Mouse (Mus musculus): ENCODE data around the gene Lenep. TPM values are rescaled to one million over a fixed set of nuclear protein-coding genes. Genes with fewer than 3 reads are reported as not detected.
A peak's percentile ranks its signal among the peaks of the same experiment; 100 is the strongest.
"Not testable (repeated sequence)": the region's sequence is repeated elsewhere in the genome, so short reads cannot be mapped to it uniquely, and the experiment has no call there.

Lenep gene
- polyA plus RNA-seq, 1 experiment from 2014 or later: 0.16 TPM

GRCm38 (mm10) chr3:89436176-89437113, 33.9 kb upstream of the Lenep start, which contains the start of gene Pbxip1:
Gene Pbxip1 (plus strand): TSS chr3:89436706.
- Histone ChIP-seq H3K27me3 (ENCODE audit: insufficient read depth, low read length) (no peaks in the 10 kb centered on the region), H3K9me3 (replicated peaks; ENCODE audit: low read length) (no peaks in the 10 kb centered on the region), H3K4me1 (replicated peaks; ENCODE audit: insufficient read depth, low read length) (peaks cover 9% of the 10 kb centered on the region), H3K27ac (peak within 1 kb of the TSS; percentile 87), H3K9ac (ENCODE audit: low read depth, low read length) (peak within 1 kb of the TSS; percentile 59), H3K4me3 (replicated peaks; ENCODE audit: low read depth, low read length) (peak within 1 kb of the TSS; percentile 47), H3K36me3 (ENCODE audit: insufficient read depth, low read length) (peaks cover 17% of the 10 kb centered on the region), H3K4me2 (ENCODE audit: low read length) (peak within 1 kb of the TSS; percentile 77)
- DNase-seq (ENCODE audit: low spot score) (peak; percentile 93), ATAC-seq (replicated peaks; ENCODE audit: low FRiP score, low read depth) (peak; percentile 81)
- no peak for TF ChIP-seq CTCF (IDR thresholded peaks at IDR 0.05; ENCODE audit: low read depth)
- 5% methylated on average over 16 of the region's 16 CpGs for WGBS

GRCm38 (mm10) chr3:89435041-89435440, 32.4 kb upstream of the Lenep start:
- Histone ChIP-seq H3K27me3 (ENCODE audit: insufficient read depth, low read length) (no peaks in the 10 kb centered on the region), H3K27ac (no peak overlapping the region), H3K4me1 (replicated peaks; ENCODE audit: insufficient read depth, low read length) (peaks cover 13% of the 10 kb centered on the region), H3K36me3 (ENCODE audit: insufficient read depth, low read length) (peaks cover 17% of the 10 kb centered on the region), H3K4me2 (ENCODE audit: low read length) (no peak overlapping the region), H3K4me3 (replicated peaks; ENCODE audit: low read depth, low read length) (no peak overlapping the region), H3K9me3 (replicated peaks; ENCODE audit: low read length) (no peaks in the 10 kb centered on the region), H3K9ac (ENCODE audit: low read depth, low read length) (no peak overlapping the region)
- TF ChIP-seq CTCF (IDR thresholded peaks at IDR 0.05; ENCODE audit: low read depth): no peak
- 72% methylated on average over 7 of the region's 7 CpGs for WGBS
- DNase-seq (ENCODE audit: low spot score): no peak
- no peak for ATAC-seq (replicated peaks; ENCODE audit: low FRiP score, low read depth)

- no peak overlapping the region for H3K4me3 ChIP-seq (replicated peaks; ENCODE audit: low read depth, low read length)
- no peak overlapping the region for H3K27ac ChIP-seq
- no peak overlapping the region for H3K9ac ChIP-seq (ENCODE audit: low read depth, low read length)
- no peaks in the 10 kb centered on the region for H3K9me3 ChIP-seq (replicated peaks; ENCODE audit: low read length)
- no peak overlapping the region for H3K4me2 ChIP-seq (ENCODE audit: low read length)
- ATAC-seq (replicated peaks; ENCODE audit: low FRiP score, low read depth): no peak
- H3K36me3 ChIP-seq (ENCODE audit: insufficient read depth, low read length): peaks cover 17% of the 10 kb centered on the region
- H3K27me3 ChIP-seq (ENCODE audit: insufficient read depth, low read length): no peaks in the 10 kb centered on the region
- 87% methylated on average over 11 of the region's 11 CpGs for WGBS
- no peak for DNase-seq (ENCODE audit: low spot score)
- peaks cover 13% of the 10 kb centered on the region for H3K4me1 ChIP-seq (replicated peaks; ENCODE audit: insufficient read depth, low read length)
- TF ChIP-seq CTCF (IDR thresholded peaks at IDR 0.05; ENCODE audit: low read depth): no peak
These were observed 31.9 kb upstream of the Lenep start for GRCm38 (mm10) chr3:89434532-89434931.

GRCm38 (mm10) chr3:89432606-89433005, 30.0 kb upstream of the Lenep start:
- peaks cover 22% of the 10 kb centered on the region for H3K36me3 ChIP-seq (ENCODE audit: insufficient read depth, low read length)
- 92% methylated on average over 8 of the region's 8 CpGs for WGBS

GRCm38 (mm10) chr3:89430171-89431159, 27.9 kb upstream of the Lenep start, which contains the start of gene Pygo2:
Gene Pygo2 (plus strand): TSS chr3:89430214.
- 1% methylated on average over 61 of the region's 68 CpGs for WGBS
- Histone ChIP-seq H3K27me3 (ENCODE audit: insufficient read depth, low read length) (no peaks in the 10 kb centered on the region), H3K9me3 (replicated peaks; ENCODE audit: low read length) (no peaks in the 10 kb centered on the region), H3K36me3 (ENCODE audit: insufficient read depth, low read length) (peaks cover 30% of the 10 kb centered on the region), H3K27ac (peak within 1 kb of the TSS; percentile 85), H3K9ac (ENCODE audit: low read depth, low read length) (peak within 1 kb of the TSS; percentile 79), H3K4me1 (replicated peaks; ENCODE audit: insufficient read depth, low read length) (peaks cover 7% of the 10 kb centered on the region), H3K4me3 (replicated peaks; ENCODE audit: low read depth, low read length) (peak within 1 kb of the TSS; percentile 81), H3K4me2 (ENCODE audit: low read length) (peak within 1 kb of the TSS; percentile 77)
- ATAC-seq (replicated peaks; ENCODE audit: low FRiP score, low read depth): peak; percentile 97
- DNase-seq (ENCODE audit: low spot score): peak; percentile 98
- no peak; the same call in 1 of the 2 replicates for TF ChIP-seq CTCF (IDR thresholded peaks at IDR 0.05; ENCODE audit: low read depth)

More at GRCm38 (mm10) chr3:89432606-89433005, 30.0 kb upstream of the Lenep start:
- peaks cover 13% of the 10 kb centered on the region for H3K4me1 ChIP-seq (replicated peaks; ENCODE audit: insufficient read depth, low read length)
- no peaks in the 10 kb centered on the region for H3K9me3 ChIP-seq (replicated peaks; ENCODE audit: low read length)
- TF ChIP-seq CTCF (IDR thresholded peaks at IDR 0.05; ENCODE audit: low read depth): no peak
- no peak overlapping the region for H3K4me3 ChIP-seq (replicated peaks; ENCODE audit: low read depth, low read length)
- H3K27me3 ChIP-seq (ENCODE audit: insufficient read depth, low read length): no peaks in the 10 kb centered on the region
- no peak for DNase-seq (ENCODE audit: low spot score)
- H3K4me2 ChIP-seq (ENCODE audit: low read length): no peak overlapping the region
- no peak overlapping the region for H3K9ac ChIP-seq (ENCODE audit: low read depth, low read length)
- no peak overlapping the region for H3K27ac ChIP-seq
- ATAC-seq (replicated peaks; ENCODE audit: low FRiP score, low read depth): no peak

GRCm38 (mm10) chr3:89429021-89429420, 26.4 kb upstream of the Lenep start:
- H3K4me1 ChIP-seq (replicated peaks; ENCODE audit: insufficient read depth, low read length); H3K27me3 ChIP-seq (ENCODE audit: insufficient read depth, low read length); H3K9ac ChIP-seq (ENCODE audit: low read depth, low read length); H3K4me3 ChIP-seq (replicated peaks; ENCODE audit: low read depth, low read length); H3K27ac ChIP-seq; H3K9me3 ChIP-seq (replicated peaks; ENCODE audit: low read length); ATAC-seq (replicated peaks; ENCODE audit: low FRiP score, low read depth); DNase-seq (ENCODE audit: low spot score); H3K4me2 ChIP-seq (ENCODE audit: low read length): not testable (repeated sequence)
- WGBS: 81% methylated on average over 6 of the region's 7 CpGs
- peaks cover 31% of the 10 kb centered on the region for H3K36me3 ChIP-seq (ENCODE audit: insufficient read depth, low read length)
